Mouse (Mus musculus): ENCODE measurements around the gene Mpp1.

GRCm38 (mm10) chrX:75126893-75127292, 3.9 kb downstream of the Mpp1 start:
- TF ChIP-seq CTCF (IDR thresholded peaks at IDR 0.05; ENCODE audit: low read depth, low read length) = no peak
- no peak for TF ChIP-seq GATA1 (IDR thresholded peaks at IDR 0.05; ENCODE audit: borderline replicate concordance, low read length)
- no peak for TF ChIP-seq TAL1 (conservative IDR thresholded peaks at IDR 0.05; ENCODE audit: low read depth, low read length)
- no peak for TF ChIP-seq POLR2AphosphoS5 (IDR thresholded peaks at IDR 0.05; ENCODE audit: insufficient replicate concordance, low read depth, low read length)
- TF ChIP-seq GATA2 (IDR thresholded peaks at IDR 0.05; ENCODE audit: borderline replicate concordance, low read depth, low read length) = no peak
